Mouse (Mus musculus) erythroblast, embryonic 14.5 days (primary cell): ENCODE data around the gene Ldlrad3.

Source experiments
- GATA1 ChIP-seq: IDR thresholded peaks from 2 replicates; pipeline ENCODE4 v1.6.1; 2012; ENCODE audit warnings: low read length, inconsistent platforms, mixed read lengths
- TAL1 ChIP-seq: IDR thresholded peaks from 3 replicates; pipeline ENCODE4 v1.6.1; 2012; ENCODE audit warnings: low read length, inconsistent platforms, mixed read lengths

- TF ChIP-seq GATA1 (no peak), TAL1 (no peak)
Observed at GRCm38 (mm10) chr2:102063906-102064505, 122.2 kb downstream of the Ldlrad3 start.
